Mouse (Mus musculus) embryonic fibroblast, embryonic 13.5 days (primary cell): Measurements from ENCODE around the gene Ifngr2.

ENCODE experiments used
- CTCF ChIP-seq: IDR thresholded peaks from 2 replicates; pipeline ENCODE4 v1.5.1; 2011; ENCODE audit warnings: mild to moderate bottlenecking, control low read depth, low read length, moderate library complexity, borderline replicate concordance; ENCODE audit not compliant: insufficient read depth
- POLR2A ChIP-seq: IDR thresholded peaks from 2 replicates; pipeline ENCODE4 v1.6.1; 2011; ENCODE audit warnings: low read depth, mild to moderate bottlenecking, control low read depth, low read length, moderate library complexity

GRCm38 (mm10) chr16:91522040-91522439 is 24.8 kb upstream of the Ifngr2 start:
- TF ChIP-seq POLR2A (no peak), CTCF (no peak)
